Mouse (Mus musculus) right cerebral cortex, postnatal 4 days (tissue): ENCODE results near the gene Rnd3.

Experiments
- DNase-seq: peaks from one replicate; pipeline ENCODE4 v3.0.0-alpha.2; 2022

Rnd3 gene

DNA sequence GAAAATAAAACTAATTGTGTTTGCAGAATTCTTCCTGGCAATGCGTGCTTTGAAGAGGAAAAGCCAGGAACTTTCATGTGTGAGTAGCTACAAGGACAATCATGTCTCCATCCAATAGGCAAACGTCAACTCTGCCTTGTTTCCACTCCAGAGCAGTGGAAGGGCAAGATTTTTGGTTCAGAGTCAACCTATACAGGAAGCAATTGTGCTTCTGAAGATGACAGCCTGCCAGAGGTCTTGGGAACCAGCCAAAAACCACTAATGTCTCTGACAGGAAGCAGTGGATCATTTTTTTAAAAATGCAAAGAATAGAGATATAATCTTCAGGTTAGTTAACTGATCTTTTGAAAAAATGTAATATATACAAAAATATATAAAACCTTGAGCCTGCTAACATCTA, 38.6 kb downstream of the Rnd3 start:
- no peak for DNase-seq

GRCm38 (mm10) chr2:51108631-51109030, 40.3 kb downstream of the Rnd3 start:
- no peak for DNase-seq

- DNase-seq = no peak
Observed at GRCm38 (mm10) chr2:51101187-51101586, 47.7 kb downstream of the Rnd3 start.

GRCm38 (mm10) chr2:51099987-51100386, 48.9 kb downstream of the Rnd3 start:
- DNase-seq = no peak

DNA sequence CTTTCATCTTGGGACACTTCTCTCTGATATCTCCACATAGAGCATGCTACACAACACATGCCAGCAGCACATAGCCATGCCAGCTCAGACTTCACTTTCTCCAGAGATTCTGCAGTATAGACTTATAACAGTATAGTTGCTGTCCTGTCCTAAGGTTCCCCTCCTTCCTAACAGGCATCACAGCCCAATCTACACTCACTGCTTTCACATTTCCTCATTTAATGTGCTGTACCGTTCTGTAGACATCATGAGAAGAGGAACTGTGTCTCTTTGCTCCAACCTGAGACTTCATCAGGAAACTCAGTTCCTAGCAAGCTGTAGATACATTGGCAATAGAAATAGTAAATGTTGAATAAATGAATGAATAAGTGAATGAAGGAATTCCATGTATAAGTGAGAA, 49.7 kb downstream of the Rnd3 start:
- no peak for DNase-seq

- DNase-seq = no peak
Observed at GRCm38 (mm10) chr2:51090688-51091087, 58.2 kb downstream of the Rnd3 start.

- DNase-seq = no peak
Observed at GRCm38 (mm10) chr2:51090049-51090448, 58.9 kb downstream of the Rnd3 start.

DNA sequence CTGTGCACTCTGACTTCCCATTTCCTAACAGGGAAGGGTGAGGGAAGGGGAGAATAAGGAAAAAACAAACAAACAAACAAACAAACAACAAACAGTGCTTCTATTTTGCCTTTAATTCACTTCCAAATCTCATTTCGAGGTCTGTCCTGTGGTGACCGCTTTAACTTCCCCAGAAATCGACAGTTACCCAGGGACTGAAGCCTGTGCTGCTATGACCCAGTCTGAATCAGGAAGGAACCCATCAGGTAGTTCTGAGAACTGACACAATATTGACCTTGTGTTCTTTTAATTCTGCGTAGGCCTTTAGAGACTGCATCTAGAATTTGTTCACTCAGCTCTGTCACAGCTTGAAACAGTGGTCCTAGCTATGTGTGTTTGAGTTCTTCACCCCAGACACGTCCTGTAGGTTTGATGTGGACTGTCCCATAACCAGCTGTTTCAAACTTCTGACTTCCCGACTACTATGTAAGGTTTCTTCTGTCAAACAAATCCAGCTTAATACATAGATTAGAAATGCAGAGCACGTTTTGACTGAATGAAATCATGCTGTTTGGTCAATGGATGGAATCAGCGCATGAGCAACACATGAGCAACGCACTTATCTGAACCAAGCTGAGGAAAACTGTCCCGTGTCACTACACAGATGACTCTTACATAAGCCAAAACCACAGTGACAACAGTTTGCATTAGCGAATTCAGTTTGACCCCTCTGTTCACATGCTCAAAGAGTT, 59.9 kb downstream of the Rnd3 start:
- DNase-seq = no peak

GRCm38 (mm10) chr2:51088123-51088453, 60.8 kb downstream of the Rnd3 start:
- no peak for DNase-seq

GRCm38 (mm10) chr2:51087307-51088122, 61.4 kb downstream of the Rnd3 start:
- DNase-seq = no peak

GRCm38 (mm10) chr2:51085155-51085554, 63.8 kb downstream of the Rnd3 start:
- DNase-seq = no peak

DNA sequence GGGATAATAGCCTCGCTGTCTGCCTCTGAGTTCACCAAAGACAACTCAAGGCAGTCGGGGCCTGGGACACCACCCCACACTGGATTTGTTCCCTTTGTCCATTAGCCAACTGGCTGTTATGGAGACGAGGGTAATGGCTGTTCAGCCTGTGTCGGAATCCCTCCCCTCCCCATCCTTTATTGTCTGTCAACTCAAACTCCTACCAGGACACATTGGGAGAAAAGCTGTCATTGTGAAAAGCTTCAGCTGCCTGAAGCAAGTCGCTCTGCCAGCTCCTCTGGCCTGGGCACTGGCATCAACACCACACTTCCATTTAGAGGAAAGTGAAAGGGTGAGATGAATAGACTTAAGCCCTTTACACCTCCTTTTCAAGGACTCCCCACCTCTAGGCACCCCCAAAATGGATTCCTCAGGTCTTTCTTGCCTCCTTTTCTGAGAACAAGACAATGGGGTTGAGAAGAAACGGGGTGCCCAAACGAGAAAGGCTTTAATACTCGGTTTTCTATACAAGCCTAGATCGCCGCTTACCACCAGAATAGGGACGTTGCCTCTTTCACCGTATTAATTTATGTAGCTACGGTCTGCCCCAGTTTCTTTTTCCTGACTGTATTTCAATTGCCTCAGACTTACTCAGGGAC, 66.1 kb downstream of the Rnd3 start:
- DNase-seq = no peak
